Mouse (Mus musculus) lung, postnatal 4 days (tissue): ENCODE measurements around the gene Abcc10.
A peak's percentile ranks its signal among the peaks of the same experiment; 100 is the strongest.

Source experiments
- DNase-seq, 2 experiments: peaks; one replicate each; pipeline ENCODE4 v3.0.0; 2021

Abcc10 gene

GRCm38 (mm10) chr17:46327906-46328534 lies at the start of gene Abcc10:
Gene Abcc10 (minus strand): TSS chr17:46328352.
- DNase-seq = peak; percentile 97 to 98

- peak in 1 of 2 experiments; percentile 40 for DNase-seq
Measured at GRCm38 (mm10) chr17:46371783-46372182, 43.6 kb upstream of the Abcc10 start.

GRCm38 (mm10) chr17:46351026-46351700 lies 23.0 kb upstream of the Abcc10 start:
- no peak for DNase-seq

- DNase-seq = no peak
Measured at GRCm38 (mm10) chr17:46341208-46341607, 13.1 kb upstream of the Abcc10 start.

GRCm38 (mm10) chr17:46336475-46336874 lies 8.3 kb upstream of the Abcc10 start:
- peak in 1 of 2 experiments; percentile 25 for DNase-seq

GRCm38 (mm10) chr17:46328723-46329122 lies 571 bp upstream of the Abcc10 start:
- DNase-seq = no peak

- no peak for DNase-seq
Measured at GRCm38 (mm10) chr17:46327413-46327905, 693 bp downstream of the Abcc10 start.

GRCm38 (mm10) chr17:46322046-46322823 lies 5.9 kb downstream of the Abcc10 start:
- DNase-seq = no peak

- no peak for DNase-seq
Measured at GRCm38 (mm10) chr17:46320492-46320891, 7.7 kb downstream of the Abcc10 start.

GRCm38 (mm10) chr17:46315813-46316212 lies 12.3 kb downstream of the Abcc10 start:
- no peak for DNase-seq

- no peak for DNase-seq
Measured at GRCm38 (mm10) chr17:46313135-46313715, 14.9 kb downstream of the Abcc10 start.

- DNase-seq = no peak
Measured at GRCm38 (mm10) chr17:46310515-46310914, 17.6 kb downstream of the Abcc10 start.

- no peak for DNase-seq
Measured at GRCm38 (mm10) chr17:46309835-46310234, 18.3 kb downstream of the Abcc10 start.

- DNase-seq = no peak
Measured at GRCm38 (mm10) chr17:46306956-46307355, 21.2 kb downstream of the Abcc10 start.

GRCm38 (mm10) chr17:46304184-46304583 lies 24.0 kb downstream of the Abcc10 start:
- DNase-seq = no peak

GRCm38 (mm10) chr17:46301892-46302291 lies 26.3 kb downstream of the Abcc10 start:
- DNase-seq = peak; percentile 22 to 51

GRCm38 (mm10) chr17:46298220-46298913 lies 29.8 kb downstream of the Abcc10 start:
- peak; percentile 85 to 89 for DNase-seq

- no peak for DNase-seq
Measured at GRCm38 (mm10) chr17:46297364-46298219, 30.6 kb downstream of the Abcc10 start, which contains the start of gene Dlk2. Gene Dlk2 (plus strand): TSS chr17:46297421.

GRCm38 (mm10) chr17:46297028-46297363 lies 31.2 kb downstream of the Abcc10 start:
- no peak for DNase-seq

GRCm38 (mm10) chr17:46296601-46297000 lies 31.6 kb downstream of the Abcc10 start:
- DNase-seq = no peak

- DNase-seq = peak; percentile 70 to 84
Measured at GRCm38 (mm10) chr17:46287678-46288095, 40.5 kb downstream of the Abcc10 start.
